Mouse (Mus musculus) bone marrow macrophage, adult 2 months (primary cell): ENCODE measurements around the gene Eras.

ENCODE experiments used
- CTCF ChIP-seq: IDR thresholded peaks from 2 replicates; pipeline ENCODE4 v1.5.1; 2012; ENCODE audit warnings: low read depth, mild to moderate bottlenecking, low read length, moderate library complexity
- POLR2A ChIP-seq: IDR thresholded peaks from 2 replicates; pipeline ENCODE4 v1.6.1; 2012; ENCODE audit warnings: mild to moderate bottlenecking, low read depth, low read length, borderline replicate concordance

DNA sequence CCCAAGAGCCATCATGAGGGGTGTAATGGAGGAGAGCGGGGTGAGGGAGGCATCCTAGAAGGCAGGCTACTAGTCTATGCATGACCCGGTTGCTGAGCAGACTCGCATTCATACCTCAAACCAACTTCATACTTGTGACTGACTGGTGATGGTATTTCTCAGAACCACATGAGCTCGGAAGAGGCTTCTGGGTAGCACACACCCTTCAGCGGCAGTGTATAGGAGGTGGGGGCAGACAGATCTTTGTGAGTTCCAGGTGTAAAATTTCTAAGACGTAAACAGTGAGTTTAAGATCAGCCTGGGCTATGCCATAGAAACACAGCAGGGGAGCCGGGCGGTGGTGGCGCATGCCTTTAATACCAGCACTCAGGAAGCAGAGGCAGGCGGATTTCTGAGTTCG, 49.5 kb upstream of the Eras start, which contains the start of gene Gata1:
- TF ChIP-seq POLR2A (no peak), CTCF (no peak)
